Mouse (Mus musculus) heart, embryonic 10.5 days (tissue): ENCODE measurements at regions not wholly inside any gene's neighbourhood (a gene's known extent, or its start where the extent isn't known, plus 50 kb on each side); places are given as distances from the start of the nearest gene placed in this dataset.

Source experiments
- DNase-seq: peaks from one replicate; pipeline ENCODE4 v3.0.0-alpha.2; 2017; ENCODE audit warnings: low spot score
- H3K27ac ChIP-seq: fragments of 300-500 bp; sonication (generic); 2 replicates; pipeline ENCODE4 v1.5.1; 2016; ENCODE audit warnings: mild to moderate bottlenecking
- H3K27me3 ChIP-seq: fragments of 300-500 bp; sonication (generic); 2 replicates; pipeline ENCODE4 v1.6.1; 2016; ENCODE audit warnings: mild to moderate bottlenecking; ENCODE audit not compliant: poor library complexity, insufficient read depth, severe bottlenecking
- H3K36me3 ChIP-seq: fragments of 300-500 bp; sonication (generic); 2 replicates; pipeline ENCODE4 v1.6.1; 2016; ENCODE audit warnings: mild to moderate bottlenecking, moderate library complexity
- H3K4me1 ChIP-seq: fragments of 300-500 bp; sonication (generic); 2 replicates; pipeline ENCODE4 v1.6.1; 2016; ENCODE audit warnings: mild to moderate bottlenecking
- H3K4me3 ChIP-seq: fragments of 300-500 bp; sonication (generic); 2 replicates; pipeline ENCODE4 v1.5.1; 2016; ENCODE audit warnings: mild to moderate bottlenecking, moderate library complexity
- H3K9me3 ChIP-seq: fragments of 300-500 bp; sonication (generic); 2 replicates; pipeline ENCODE4 v1.6.1; 2016; ENCODE audit warnings: mild to moderate bottlenecking, moderate library complexity
- WGBS: fragments of 180-500 bp; shearing (Covaris S2); methylation state at CpG from one replicate; pipeline ENCODE4 v1.1.7; 2016; 5-methylcytosine and 5-hydroxymethylcytosine counted together

- H3K4me3 ChIP-seq = no peak overlapping the region
Measured at GRCm38 (mm10) chr15:62808087-62808808, 1036.7 kb downstream of the Gsdmc2 start.

GRCm38 (mm10) chr15:62807364-62807763 lies 1037.6 kb downstream of the Gsdmc2 start:
- WGBS = 65% methylated on average over 1 of the region's 1 CpGs
- Histone ChIP-seq H3K27me3 (no peaks in the 10 kb centered on the region), H3K4me1 (no peaks in the 10 kb centered on the region), H3K9me3 (no peaks in the 10 kb centered on the region), H3K36me3 (no peaks in the 10 kb centered on the region), H3K27ac (no peak overlapping the region), H3K4me3 (no peak overlapping the region)
- DNase-seq = no peak

More at GRCm38 (mm10) chr15:62808087-62808808, 1036.7 kb downstream of the Gsdmc2 start:
- Histone ChIP-seq H3K36me3 (no peaks in the 10 kb centered on the region), H3K27me3 (no peaks in the 10 kb centered on the region), H3K4me1 (no peaks in the 10 kb centered on the region), H3K9me3 (no peaks in the 10 kb centered on the region), H3K27ac (no peak overlapping the region)
- DNase-seq = no peak
- WGBS = 73% methylated on average over 4 of the region's 4 CpGs

DNA sequence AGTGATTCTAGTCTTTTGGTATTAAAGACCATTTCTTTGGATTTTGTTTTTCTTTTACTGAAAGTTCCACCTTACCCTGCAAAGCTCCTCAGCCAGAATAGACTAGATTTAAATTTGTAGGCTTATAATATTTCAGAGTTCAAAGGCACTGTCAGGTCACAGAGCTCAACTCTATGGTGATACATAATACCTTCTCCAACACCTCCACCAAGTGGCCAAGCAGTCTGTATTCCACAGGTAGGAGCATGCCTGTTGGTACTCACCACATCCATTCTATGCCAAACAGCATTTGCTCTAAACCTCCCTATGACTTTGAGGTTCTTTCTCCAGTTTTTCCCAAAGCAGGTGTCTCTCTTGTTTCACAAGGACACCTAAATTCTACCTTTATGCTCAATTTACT lies 1042.2 kb downstream of the Gsdmc2 start:
- Histone ChIP-seq H3K27ac (no peak overlapping the region), H3K36me3 (no peaks in the 10 kb centered on the region), H3K4me3 (no peak overlapping the region), H3K9me3 (no peaks in the 10 kb centered on the region), H3K27me3 (no peaks in the 10 kb centered on the region), H3K4me1 (no peaks in the 10 kb centered on the region)
- DNase-seq = no peak

DNA sequence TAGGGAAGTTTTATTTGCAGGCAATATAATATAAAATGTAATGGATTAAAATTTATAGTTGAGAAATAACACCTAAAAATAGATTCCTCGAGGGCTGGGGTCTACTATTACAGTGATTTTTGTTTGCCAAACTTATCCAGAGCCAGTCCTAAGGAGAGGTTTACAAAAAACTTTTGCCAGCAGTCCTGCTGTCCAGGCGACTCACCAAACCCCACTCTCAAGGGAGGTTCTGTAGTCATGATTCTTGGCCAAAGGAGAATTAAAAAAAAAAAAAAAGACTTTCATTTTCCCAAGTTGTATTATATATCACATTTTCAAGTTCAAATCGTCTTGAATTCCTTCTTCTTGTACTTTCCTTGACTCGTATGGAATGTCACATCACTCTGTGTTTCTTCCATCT lies 1046.2 kb downstream of the Gsdmc2 start:
- no peak for DNase-seq
- H3K36me3 ChIP-seq = no peaks in the 10 kb centered on the region
- no peaks in the 10 kb centered on the region for H3K27me3 ChIP-seq
- no peaks in the 10 kb centered on the region for H3K4me1 ChIP-seq
- no peaks in the 10 kb centered on the region for H3K9me3 ChIP-seq
- 67% methylated on average over 4 of the region's 4 CpGs for WGBS
- no peak overlapping the region for H3K27ac ChIP-seq
- H3K4me3 ChIP-seq = no peak overlapping the region

DNA sequence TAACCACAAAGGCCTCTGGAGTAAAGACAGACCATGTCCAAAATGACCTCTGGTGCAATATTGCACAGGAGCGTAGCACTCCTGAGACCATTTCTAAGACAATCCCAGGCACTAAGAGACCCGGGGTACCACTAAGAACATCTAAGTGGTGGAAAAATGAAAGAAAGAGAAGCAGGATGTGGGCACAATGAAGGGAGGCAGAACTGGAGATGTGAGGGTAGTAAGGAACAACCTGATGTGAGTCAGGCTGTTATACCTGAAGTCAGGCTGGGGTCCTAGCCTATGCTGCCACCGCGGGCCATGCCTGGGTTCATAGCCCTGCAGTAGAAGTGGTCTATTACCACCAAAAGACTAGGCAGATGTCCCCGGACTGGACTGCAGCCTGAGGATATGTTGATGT lies 1051.4 kb downstream of the Gsdmc2 start:
- WGBS = 87% methylated on average over 5 of the region's 5 CpGs
- no peak overlapping the region for H3K27ac ChIP-seq

DNA sequence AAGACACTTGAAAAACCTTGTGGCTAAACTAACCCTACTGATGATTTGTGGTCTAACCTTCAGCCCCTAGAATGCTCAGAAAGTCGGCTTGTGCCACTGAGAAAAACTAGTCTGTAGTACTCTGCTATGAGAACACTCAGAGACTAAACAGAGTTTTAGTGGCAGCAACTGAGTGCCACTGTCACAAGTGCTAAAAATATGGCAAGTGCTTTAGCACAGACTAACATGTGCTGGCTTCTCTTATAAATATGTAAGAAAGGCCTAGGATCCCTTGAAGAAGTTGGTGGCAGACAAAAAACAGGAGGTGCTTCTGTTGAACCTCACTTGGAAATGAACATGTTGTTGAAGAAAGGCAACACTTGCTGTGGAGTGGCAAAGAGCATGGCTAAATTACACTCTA lies 1052.9 kb downstream of the Gsdmc2 start:
- no peaks in the 10 kb centered on the region for H3K4me1 ChIP-seq
- no peak for DNase-seq
- 63% methylated on average over 1 of the region's 1 CpGs for WGBS
- no peaks in the 10 kb centered on the region for H3K27me3 ChIP-seq
- no peaks in the 10 kb centered on the region for H3K36me3 ChIP-seq
- H3K4me3 ChIP-seq = no peak overlapping the region
- H3K9me3 ChIP-seq = no peaks in the 10 kb centered on the region
- H3K27ac ChIP-seq = no peak overlapping the region

More for the DNA sequence above, 1051.4 kb downstream of the Gsdmc2 start:
- Histone ChIP-seq H3K9me3 (no peaks in the 10 kb centered on the region), H3K36me3 (no peaks in the 10 kb centered on the region), H3K4me3 (no peak overlapping the region), H3K27me3 (no peaks in the 10 kb centered on the region), H3K4me1 (no peaks in the 10 kb centered on the region)
- no peak for DNase-seq

- Histone ChIP-seq H3K4me3 (no peak overlapping the region), H3K27ac (no peak overlapping the region), H3K27me3 (no peaks in the 10 kb centered on the region), H3K4me1 (no peaks in the 10 kb centered on the region), H3K9me3 (no peaks in the 10 kb centered on the region), H3K36me3 (no peaks in the 10 kb centered on the region)
- WGBS = 84% methylated on average over 2 of the region's 2 CpGs
- DNase-seq = no peak
Measured at GRCm38 (mm10) chr15:62787753-62788152, 1057.2 kb downstream of the Gsdmc2 start.

- no peak overlapping the region for H3K4me3 ChIP-seq
- H3K9me3 ChIP-seq = no peaks in the 10 kb centered on the region
- 68% methylated on average over 1 of the region's 1 CpGs for WGBS
- no peak for DNase-seq
- no peaks in the 10 kb centered on the region for H3K36me3 ChIP-seq
- no peaks in the 10 kb centered on the region for H3K27me3 ChIP-seq
- H3K4me1 ChIP-seq = no peaks in the 10 kb centered on the region
- no peak overlapping the region for H3K27ac ChIP-seq
Measured at GRCm38 (mm10) chr15:62786315-62786714, 1058.7 kb downstream of the Gsdmc2 start.

GRCm38 (mm10) chr15:62784456-62785139 lies 1060.4 kb downstream of the Gsdmc2 start:
- no peak overlapping the region for H3K4me3 ChIP-seq
- H3K27me3 ChIP-seq = no peaks in the 10 kb centered on the region
- H3K4me1 ChIP-seq = no peaks in the 10 kb centered on the region
- H3K9me3 ChIP-seq = no peaks in the 10 kb centered on the region
- 72% methylated on average over 1 of the region's 1 CpGs for WGBS
- no peak overlapping the region for H3K27ac ChIP-seq
- DNase-seq = no peak
- no peaks in the 10 kb centered on the region for H3K36me3 ChIP-seq

DNA sequence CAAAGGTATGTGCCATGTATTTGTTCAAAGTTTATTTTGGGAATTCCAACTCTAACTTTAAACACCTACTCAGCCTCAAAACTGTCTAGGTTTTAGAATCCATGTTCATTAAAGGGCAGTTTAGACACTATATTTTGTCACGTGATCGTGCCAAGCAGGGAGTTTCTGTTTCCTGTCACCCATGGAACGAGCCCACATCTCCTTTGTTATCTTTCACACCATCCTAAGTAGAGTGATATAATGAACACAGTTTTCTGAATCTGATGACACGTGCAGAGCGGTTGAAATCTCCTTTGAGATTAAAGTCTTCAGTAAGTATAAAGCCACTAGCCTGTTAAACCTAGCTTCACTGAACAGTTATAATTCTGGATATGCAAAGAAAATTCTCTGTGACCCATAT lies 1066.1 kb downstream of the Gsdmc2 start:
- no peaks in the 10 kb centered on the region for H3K9me3 ChIP-seq
- H3K4me1 ChIP-seq = no peaks in the 10 kb centered on the region
- no peak for DNase-seq
- H3K27me3 ChIP-seq = no peaks in the 10 kb centered on the region
- no peak overlapping the region for H3K4me3 ChIP-seq
- 68% methylated on average over 5 of the region's 5 CpGs for WGBS
- no peaks in the 10 kb centered on the region for H3K36me3 ChIP-seq
- no peak overlapping the region for H3K27ac ChIP-seq

DNA sequence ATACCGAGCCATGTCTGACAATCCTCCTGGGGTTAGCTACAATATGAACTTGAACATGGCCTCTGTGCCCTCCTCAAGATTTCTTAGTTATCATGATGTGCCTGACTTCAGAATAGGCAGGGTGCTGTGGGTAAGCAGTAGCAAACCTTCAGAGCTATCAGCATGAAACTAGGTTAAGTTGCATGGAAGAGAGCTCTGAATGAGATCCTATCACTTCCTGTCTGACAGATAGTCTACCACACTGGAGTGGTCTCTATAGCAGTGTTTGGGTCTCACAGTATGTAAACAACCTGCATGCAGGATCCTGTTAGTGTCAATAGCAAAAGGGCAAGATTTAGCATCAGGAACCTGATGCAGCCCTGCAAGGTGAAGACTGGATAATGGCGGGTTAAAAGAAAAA lies 1092.3 kb downstream of the Gsdmc2 start:
- no peak for DNase-seq
- no peaks in the 10 kb centered on the region for H3K36me3 ChIP-seq
- no peaks in the 10 kb centered on the region for H3K27me3 ChIP-seq
- no peaks in the 10 kb centered on the region for H3K4me1 ChIP-seq
- H3K27ac ChIP-seq = no peak overlapping the region
- 79% methylated on average over 2 of the region's 2 CpGs for WGBS
- H3K4me3 ChIP-seq = no peak overlapping the region
- no peaks in the 10 kb centered on the region for H3K9me3 ChIP-seq

DNA sequence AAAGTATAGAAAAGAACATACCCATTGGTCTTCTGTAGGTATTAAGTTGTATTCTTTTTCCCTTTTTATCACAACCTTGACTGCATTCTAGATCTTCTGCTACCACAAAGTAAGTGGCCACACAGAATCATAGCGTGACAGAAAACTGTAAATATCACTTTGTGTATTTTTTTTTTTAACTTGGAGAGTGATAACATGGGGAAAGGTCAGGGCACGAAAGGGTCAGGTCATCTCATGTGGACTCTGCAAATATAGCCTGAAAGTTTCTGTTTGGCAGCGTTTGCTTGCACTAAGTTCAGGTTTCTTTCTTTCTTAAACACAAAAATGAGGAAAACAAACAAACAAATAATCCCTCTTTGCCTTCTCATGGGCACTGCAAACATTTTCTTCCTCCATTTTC lies 1101.1 kb downstream of the Gsdmc2 start:
- Histone ChIP-seq H3K4me1 (no peaks in the 10 kb centered on the region), H3K27me3 (no peaks in the 10 kb centered on the region), H3K27ac (no peak overlapping the region), H3K4me3 (no peak overlapping the region), H3K9me3 (no peaks in the 10 kb centered on the region), H3K36me3 (no peaks in the 10 kb centered on the region)
- 75% methylated on average over 3 of the region's 3 CpGs for WGBS
- DNase-seq = no peak

DNA sequence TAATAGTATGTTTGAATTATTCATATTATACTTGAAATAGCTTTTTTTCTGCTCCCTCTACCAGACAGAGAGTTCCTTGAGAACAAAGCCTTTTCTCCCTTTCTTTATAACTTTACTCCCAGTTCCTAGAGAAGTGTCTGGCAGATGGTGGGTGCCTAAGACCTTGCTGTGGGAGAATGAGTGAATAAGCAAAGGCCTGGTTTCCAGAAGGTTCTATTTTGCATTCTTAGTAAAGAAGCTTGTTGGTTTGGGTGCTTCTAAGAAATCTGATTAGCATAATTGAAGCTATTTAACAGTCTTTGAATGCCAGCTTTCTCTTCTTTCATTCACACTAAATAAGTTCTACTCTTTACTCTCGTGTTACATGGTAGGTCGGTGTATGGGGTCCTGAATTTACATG lies 1104.2 kb downstream of the Gsdmc2 start:
- H3K9me3 ChIP-seq = no peaks in the 10 kb centered on the region
- H3K27ac ChIP-seq = no peak overlapping the region
- no peaks in the 10 kb centered on the region for H3K36me3 ChIP-seq
- H3K27me3 ChIP-seq = no peaks in the 10 kb centered on the region
- 76% methylated on average over 2 of the region's 2 CpGs for WGBS
- no peaks in the 10 kb centered on the region for H3K4me1 ChIP-seq
- no peak for DNase-seq
- no peak overlapping the region for H3K4me3 ChIP-seq

GRCm38 (mm10) chr15:62735334-62735733 lies 1109.6 kb downstream of the Gsdmc2 start:
- no peak for DNase-seq
- Histone ChIP-seq H3K9me3 (no peaks in the 10 kb centered on the region), H3K4me3 (no peak overlapping the region), H3K4me1 (no peaks in the 10 kb centered on the region), H3K27me3 (no peaks in the 10 kb centered on the region), H3K27ac (no peak overlapping the region), H3K36me3 (no peaks in the 10 kb centered on the region)
- 50% methylated on average over 1 of the region's 1 CpGs for WGBS
